Comparison of ENCODE assay signal across 19 mouse cellular contexts in the genomic region with DNA sequence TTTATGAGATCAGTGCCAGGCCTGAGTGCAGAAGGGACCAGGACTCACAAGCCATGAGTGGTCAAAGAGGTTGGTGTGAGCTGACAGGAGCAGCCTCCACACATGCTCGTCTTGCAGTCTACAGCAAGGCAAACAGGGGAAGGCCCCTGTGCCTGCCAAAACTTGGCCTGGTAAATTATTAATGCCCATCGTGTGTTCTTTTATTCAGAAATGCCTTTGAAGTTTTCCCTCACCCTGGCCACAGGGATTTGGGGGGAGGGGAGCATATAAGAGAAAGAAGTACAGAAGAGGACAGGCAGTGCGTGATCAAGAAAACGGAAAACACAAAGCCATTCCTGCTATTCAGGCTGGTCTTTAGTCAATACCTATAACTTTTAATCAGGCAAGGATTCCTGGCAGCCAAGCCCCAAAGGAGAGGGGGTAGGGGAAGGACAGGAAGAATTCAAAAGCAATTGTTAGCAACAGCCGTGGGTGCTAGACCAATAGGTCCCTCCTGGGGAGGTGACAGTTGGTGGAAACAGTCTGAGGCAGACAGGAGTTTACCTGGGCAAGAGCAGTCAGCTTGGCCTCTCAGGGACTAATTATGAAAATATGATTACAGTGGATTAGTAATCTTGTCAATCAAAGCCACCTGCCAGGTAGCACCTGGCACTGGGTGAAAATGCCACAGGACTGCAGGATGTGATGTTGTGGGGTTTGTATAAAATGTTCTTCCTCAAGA.
A peak's percentile ranks its signal among the peaks of the same experiment; 100 is the strongest.
DNase-seq lines count a peak whose midpoint lies in the region; ATAC-seq and TF ChIP-seq lines count a peak whose summit lies in the region.
"Had no signal": no experiment of that assay in that cellular context is flagged by ENCODE, and none has a peak within 500 bp of the region (broad histone marks: within the 10 kb centered on the region; RNA-seq: fewer than 3 reads in every experiment).

No protein-coding gene starts in this region.

- no peak overlapping the region for H3K4me2 ChIP-seq in liver, embryonic 11.5 days
- no peak overlapping the region for H3K4me2 ChIP-seq in stomach, embryonic 14.5 days (replicated peaks; ENCODE audit: low read depth, low read length)
- H3K4me2 ChIP-seq in stomach, postnatal 0 days (replicated peaks; ENCODE audit: low read depth) = no peak overlapping the region
- H3K4me2 ChIP-seq: limb, embryonic 13.5 days; neural tube, embryonic 15.5 days; stomach, embryonic 15.5 days had no signal

- TF ChIP-seq CTCF in liver, adult 2 months (IDR thresholded peaks at IDR 0.05; ENCODE audit: low read depth, low read length) = no peak
- TF ChIP-seq CTCF in stomach, postnatal 0 days (IDR thresholded peaks at IDR 0.05; ENCODE audit: low read depth) = no peak

- 21% methylated on average over 5 of the region's 5 CpGs for WGBS in liver, adult 2 months
- 45% methylated on average over 5 of the region's 5 CpGs for WGBS in liver, embryonic 11.5 days
- WGBS in stomach, embryonic 14.5 days = 40% methylated on average over 5 of the region's 5 CpGs
- WGBS in stomach, postnatal 0 days = 38% methylated on average over 5 of the region's 5 CpGs

- H3K4me3 ChIP-seq in liver, adult 2 months (ENCODE audit: insufficient read depth, low read depth, low read length) = no peak overlapping the region
- H3K4me3 ChIP-seq in liver, embryonic 11.5 days (ENCODE audit: low read depth, low read length) = no peak overlapping the region
- H3K4me3 ChIP-seq in stomach, embryonic 14.5 days (ENCODE audit: low read depth, low read length) = no peak overlapping the region
- H3K4me3 ChIP-seq in stomach, postnatal 0 days (ENCODE audit: low read depth, low read length) = no peak overlapping the region
- H3K4me3 ChIP-seq: layer of hippocampus, adult 2 months; left cerebral cortex, adult 2 months; limb, embryonic 13.5 days; neural tube, embryonic 15.5 days; stomach, embryonic 15.5 days had no signal

- TF ChIP-seq POLR2A in liver, adult 2 months (IDR thresholded peaks at IDR 0.05; ENCODE audit: extremely low read depth, insufficient read depth, low read length) = no peak

- no peak overlapping the region for H3K27ac ChIP-seq in liver, adult 2 months (replicated peaks; ENCODE audit: insufficient read depth, low read depth, low read length)
- H3K27ac ChIP-seq in liver, embryonic 11.5 days (ENCODE audit: low read depth, low read length) = no peak overlapping the region
- no peak overlapping the region for H3K27ac ChIP-seq in stomach, embryonic 14.5 days (ENCODE audit: low read length)
- no peak overlapping the region for H3K27ac ChIP-seq in stomach, postnatal 0 days (replicated peaks)
- H3K27ac ChIP-seq: layer of hippocampus, adult 2 months; left cerebral cortex, adult 2 months; limb, embryonic 13.5 days; neural tube, embryonic 15.5 days; stomach, embryonic 15.5 days had no signal

- TF ChIP-seq EP300 in stomach, postnatal 0 days (optimal IDR thresholded peaks at IDR 0.05) = no peak

- no peaks in the 10 kb centered on the region for H3K36me3 ChIP-seq in liver, adult 2 months (ENCODE audit: control insufficient read depth, insufficient read depth, low read length)
- no peaks in the 10 kb centered on the region for H3K36me3 ChIP-seq in liver, embryonic 11.5 days (ENCODE audit: control insufficient read depth, insufficient read depth, low read length)
- H3K36me3 ChIP-seq in stomach, embryonic 14.5 days (ENCODE audit: control insufficient read depth, insufficient read depth, low read length) = no peaks in the 10 kb centered on the region
- no peaks in the 10 kb centered on the region for H3K36me3 ChIP-seq in stomach, postnatal 0 days (ENCODE audit: control insufficient read depth, insufficient read depth, low read length)
- H3K36me3 ChIP-seq: limb, embryonic 13.5 days; neural tube, embryonic 15.5 days; stomach, embryonic 15.5 days had no signal

- no peaks in the 10 kb centered on the region for H3K27me3 ChIP-seq in liver, adult 2 months (ENCODE audit: control insufficient read depth, insufficient read depth, low read length)
- H3K27me3 ChIP-seq in liver, embryonic 11.5 days (replicated peaks; ENCODE audit: control insufficient read depth, insufficient read depth, low read length) = no peaks in the 10 kb centered on the region
- H3K27me3 ChIP-seq in stomach, embryonic 14.5 days (ENCODE audit: control insufficient read depth, insufficient read depth, low read length) = no peaks in the 10 kb centered on the region
- H3K27me3 ChIP-seq in stomach, postnatal 0 days (ENCODE audit: control insufficient read depth, insufficient read depth, low read length) = no peaks in the 10 kb centered on the region
- H3K27me3 ChIP-seq: limb, embryonic 13.5 days; neural tube, embryonic 15.5 days; stomach, embryonic 15.5 days had no signal

- no peaks in the 10 kb centered on the region for H3K79me2 ChIP-seq in liver, adult 2 months (ENCODE audit: control insufficient read depth, insufficient read depth, low read length)

- no peaks in the 10 kb centered on the region for H3K4me1 ChIP-seq in liver, adult 2 months (ENCODE audit: control insufficient read depth, insufficient read depth, low read length)
- H3K4me1 ChIP-seq in liver, embryonic 11.5 days (replicated peaks; ENCODE audit: control insufficient read depth, insufficient read depth, low read length) = no peaks in the 10 kb centered on the region
- H3K4me1 ChIP-seq in stomach, embryonic 14.5 days (ENCODE audit: control insufficient read depth, insufficient read depth, low read length) = no peaks in the 10 kb centered on the region
- no peaks in the 10 kb centered on the region for H3K4me1 ChIP-seq in stomach, postnatal 0 days (replicated peaks; ENCODE audit: control insufficient read depth, insufficient read depth)
- H3K4me1 ChIP-seq: limb, embryonic 13.5 days; neural tube, embryonic 15.5 days; stomach, embryonic 15.5 days had no signal

- H3K9me3 ChIP-seq in liver, embryonic 11.5 days (ENCODE audit: control insufficient read depth, low read length) = no peaks in the 10 kb centered on the region
- no peaks in the 10 kb centered on the region for H3K9me3 ChIP-seq in stomach, embryonic 14.5 days (ENCODE audit: control insufficient read depth, low read depth, low read length)
- H3K9me3 ChIP-seq in stomach, postnatal 0 days (ENCODE audit: control insufficient read depth, low read length) = no peaks in the 10 kb centered on the region
- H3K9me3 ChIP-seq: limb, embryonic 13.5 days; neural tube, embryonic 15.5 days; stomach, embryonic 15.5 days had no signal

- ATAC-seq in liver, embryonic 11.5 days (replicated peaks; ENCODE audit: low FRiP score) = no peak
- 0 out of 2 replicates have a peak, but pooled peaks have one; percentile 37 for ATAC-seq in stomach, embryonic 14.5 days (ENCODE audit: insufficient number of reproducible peaks, insufficient read depth, low FRiP score, low read depth)
- ATAC-seq in stomach, postnatal 0 days (ENCODE audit: low FRiP score, low TSS enrichment) = no peak
- ATAC-seq: forebrain, postnatal 0 days had no signal

- H3K9ac ChIP-seq in liver, adult 2 months (ENCODE audit: low read depth, low read length) = no peak overlapping the region
- no peak overlapping the region for H3K9ac ChIP-seq in liver, embryonic 11.5 days (ENCODE audit: low read depth, low read length)
- no peak overlapping the region for H3K9ac ChIP-seq in stomach, embryonic 14.5 days (replicated peaks; ENCODE audit: low read depth, low read length)
- H3K9ac ChIP-seq in stomach, postnatal 0 days (ENCODE audit: low read length) = no peak overlapping the region
- H3K9ac ChIP-seq: forebrain, postnatal 0 days; limb, embryonic 13.5 days; neural tube, embryonic 15.5 days; stomach, embryonic 15.5 days had no signal

- peak; percentile 8 for DNase-seq in adrenal gland, postnatal 14 days
- DNase-seq in adrenal gland, postnatal 4 days (ENCODE audit: low spot score in 2 of 2) = no peak
- DNase-seq in liver, adult 2 months (ENCODE audit: extremely low read depth, low read depth, low spot score) = peak; percentile 82
- no peak for DNase-seq in liver, embryonic 11.5 days (ENCODE audit: low spot score)
- DNase-seq in stomach, postnatal 0 days (ENCODE audit: low spot score) = no peak
- no peak for DNase-seq in gastrocnemius, postnatal 10 days
- DNase-seq in spleen, postnatal 4 days (ENCODE audit: low spot score in 2 of 2) = no peak
- DNase-seq: cerebellum, adult 11-12 months; cerebellum, postnatal 36 days; forebrain, postnatal 0 days; heart, postnatal 10 days; retina, postnatal 1 day; thymus, postnatal 14 days had no signal

Comparison
In these comparisons a context has a peak if more than half of its experiments do, and no peak if none do; other contexts are left out.
1. DNase-seq: peak in adrenal gland, postnatal 14 days (single experiment) and liver, adult 2 months (single experiment); none in adrenal gland, postnatal 4 days (0 of 2), liver, embryonic 11.5 days (single experiment), stomach, postnatal 0 days (single experiment), gastrocnemius, postnatal 10 days (single experiment) and spleen, postnatal 4 days (0 of 2).